8 mouse cellular contexts compared by ENCODE assay signal in the genomic region with DNA sequence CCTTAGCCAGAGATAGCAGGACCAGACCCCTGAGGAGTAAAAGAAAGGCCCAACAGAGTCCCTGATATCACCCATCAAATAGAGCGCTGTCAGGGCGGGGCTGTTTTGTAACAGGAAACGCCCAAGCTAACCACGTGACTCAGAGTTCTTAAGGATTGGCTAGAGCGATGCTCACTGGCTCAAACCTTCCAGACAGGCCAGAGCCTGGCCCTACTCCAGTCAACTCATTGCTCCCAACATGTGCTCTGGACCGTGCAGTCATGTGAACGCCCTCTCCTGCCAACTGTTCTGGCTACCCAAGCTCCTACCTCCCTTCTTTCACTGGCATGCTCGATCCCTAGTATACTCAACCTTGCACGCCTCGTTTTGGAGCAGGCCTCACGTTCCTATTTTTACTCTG.
DNase-seq lines count a peak whose midpoint lies in the region; ATAC-seq and TF ChIP-seq lines count a peak whose summit lies in the region.

No protein-coding gene starts in this region.

- H3K9ac ChIP-seq in embryonic facial prominence, embryonic 14.5 days (ENCODE audit: low read depth, low read length): no peak overlapping the region
- H3K9ac ChIP-seq in forebrain, embryonic 16.5 days (replicated peaks; ENCODE audit: low read depth, low read length): no peak overlapping the region
- H3K9ac ChIP-seq in hindbrain, postnatal 0 days (replicated peaks; ENCODE audit: low read length): no peak overlapping the region
- H3K9ac ChIP-seq in liver, postnatal 0 days (replicated peaks): no peak overlapping the region

- TF ChIP-seq EP300 in liver, postnatal 0 days (IDR thresholded peaks at IDR 0.05; ENCODE audit: low read depth): no peak

- no peak overlapping the region for H3K4me2 ChIP-seq in embryonic facial prominence, embryonic 14.5 days (ENCODE audit: low read depth, low read length)
- no peak overlapping the region for H3K4me2 ChIP-seq in forebrain, embryonic 16.5 days (ENCODE audit: low read length)
- H3K4me2 ChIP-seq in hindbrain, postnatal 0 days (ENCODE audit: low read depth, low read length): no peak overlapping the region
- H3K4me2 ChIP-seq in liver, postnatal 0 days (ENCODE audit: low read depth, low read length): peak overlapping the region; percentile 45

- no peak overlapping the region for H3K27ac ChIP-seq in embryonic facial prominence, embryonic 14.5 days (replicated peaks; ENCODE audit: low read depth, low read length)
- no peak overlapping the region for H3K27ac ChIP-seq in embryonic facial prominence, embryonic 10.5 days (replicated peaks)
- H3K27ac ChIP-seq in bone marrow macrophage, adult 2 months (ENCODE audit: insufficient read depth, low read depth, low read length): peak overlapping the region; percentile 65
- no peak overlapping the region for H3K27ac ChIP-seq in forebrain, embryonic 16.5 days (ENCODE audit: low read length)
- peak overlapping the region; percentile 45; the same call in 1 of the 2 replicates for H3K27ac ChIP-seq in hindbrain, postnatal 0 days
- peak overlapping the region; percentile 83 for H3K27ac ChIP-seq in liver, postnatal 0 days (ENCODE audit: low read depth)

- H3K27me3 ChIP-seq in embryonic facial prominence, embryonic 14.5 days (replicated peaks; ENCODE audit: control insufficient read depth, insufficient read depth, low read length): no peaks in the 10 kb centered on the region
- no peaks in the 10 kb centered on the region for H3K27me3 ChIP-seq in embryonic facial prominence, embryonic 10.5 days (replicated peaks; ENCODE audit: low read depth, poor library complexity, severe bottlenecking)
- H3K27me3 ChIP-seq in forebrain, embryonic 16.5 days (replicated peaks; ENCODE audit: control insufficient read depth, insufficient read depth, low read length): no peaks in the 10 kb centered on the region
- no peaks in the 10 kb centered on the region for H3K27me3 ChIP-seq in hindbrain, postnatal 0 days (ENCODE audit: insufficient read depth, low read length)
- H3K27me3 ChIP-seq in liver, postnatal 0 days (ENCODE audit: insufficient read depth, low read length): no peaks in the 10 kb centered on the region

- WGBS in embryonic facial prominence, embryonic 14.5 days: 77% methylated on average over 11 of the region's 11 CpGs
- 87% methylated on average over 11 of the region's 11 CpGs for WGBS in embryonic facial prominence, embryonic 10.5 days
- 68% methylated on average over 11 of the region's 11 CpGs for WGBS in forebrain, embryonic 16.5 days
- 45% methylated on average over 11 of the region's 11 CpGs for WGBS in hindbrain, postnatal 0 days
- WGBS in liver, postnatal 0 days (ENCODE audit: insufficient replicate concordance): 57% methylated on average over 11 of the region's 11 CpGs

- ATAC-seq in embryonic facial prominence, embryonic 14.5 days (ENCODE audit: low read depth): peak; percentile 54; the same call in 1 of the 2 replicates
- ATAC-seq in forebrain, embryonic 16.5 days: peak; percentile 68; the same call in 1 of the 2 replicates
- peak; percentile 91 for ATAC-seq in hindbrain, postnatal 0 days
- ATAC-seq in liver, postnatal 0 days: peak; percentile 82

- no peak for TF ChIP-seq POLR2A in bone marrow macrophage, adult 2 months (IDR thresholded peaks at IDR 0.05; ENCODE audit: borderline replicate concordance, low read depth, low read length)

- DNase-seq in embryonic facial prominence, embryonic 14.5 days (ENCODE audit: low spot score): peak; percentile 68
- DNase-seq in embryonic facial prominence, embryonic 10.5 days (ENCODE audit: low spot score): no peak
- peak; percentile 86 for DNase-seq in 3T3-L1 (ENCODE audit: low read depth, low spot score)
- DNase-seq in hindbrain, postnatal 0 days (ENCODE audit: low spot score): peak; percentile 90
- peak; percentile 78 for DNase-seq in liver, postnatal 0 days
- peak; percentile 68 for DNase-seq in telencephalon, adult 2 months (ENCODE audit: low read depth, low spot score)

- no peaks in the 10 kb centered on the region for H3K36me3 ChIP-seq in embryonic facial prominence, embryonic 14.5 days (ENCODE audit: control insufficient read depth, insufficient read depth, low read length)
- peaks cover 19% of the 10 kb centered on the region; the same call in 1 of the 2 replicates for H3K36me3 ChIP-seq in embryonic facial prominence, embryonic 10.5 days (replicated peaks)
- H3K36me3 ChIP-seq in forebrain, embryonic 16.5 days (ENCODE audit: control insufficient read depth, insufficient read depth): no peaks in the 10 kb centered on the region
- H3K36me3 ChIP-seq in hindbrain, postnatal 0 days (ENCODE audit: insufficient read depth, low read length): no peaks in the 10 kb centered on the region
- H3K36me3 ChIP-seq in liver, postnatal 0 days (replicated peaks; ENCODE audit: insufficient read depth, low read length): peaks cover 34% of the 10 kb centered on the region

- H3K9me3 ChIP-seq in embryonic facial prominence, embryonic 14.5 days (ENCODE audit: control insufficient read depth, low read length): no peaks in the 10 kb centered on the region
- H3K9me3 ChIP-seq in embryonic facial prominence, embryonic 10.5 days: no peaks in the 10 kb centered on the region
- H3K9me3 ChIP-seq in forebrain, embryonic 16.5 days (ENCODE audit: control insufficient read depth, low read length): no peaks in the 10 kb centered on the region
- no peaks in the 10 kb centered on the region for H3K9me3 ChIP-seq in hindbrain, postnatal 0 days (ENCODE audit: low read length)
- H3K9me3 ChIP-seq in liver, postnatal 0 days (ENCODE audit: low read length): no peaks in the 10 kb centered on the region

- no peak for TF ChIP-seq CTCF in bone marrow macrophage, adult 2 months (IDR thresholded peaks at IDR 0.05; ENCODE audit: low read depth, low read length)
- TF ChIP-seq CTCF in hindbrain, postnatal 0 days (IDR thresholded peaks at IDR 0.05; ENCODE audit: low read depth): no peak
- no peak for TF ChIP-seq CTCF in liver, postnatal 0 days (IDR thresholded peaks at IDR 0.05; ENCODE audit: low read depth)

- no peak overlapping the region for H3K4me3 ChIP-seq in embryonic facial prominence, embryonic 14.5 days (ENCODE audit: low read depth, low read length)
- H3K4me3 ChIP-seq in embryonic facial prominence, embryonic 10.5 days: no peak overlapping the region
- H3K4me3 ChIP-seq in bone marrow macrophage, adult 2 months (ENCODE audit: insufficient read depth, low read length): no peak overlapping the region
- no peak overlapping the region for H3K4me3 ChIP-seq in forebrain, embryonic 16.5 days (replicated peaks; ENCODE audit: low read length)
- H3K4me3 ChIP-seq in hindbrain, postnatal 0 days (ENCODE audit: low read length): no peak overlapping the region
- H3K4me3 ChIP-seq in liver, postnatal 0 days (ENCODE audit: low read depth, low read length): no peak overlapping the region

- peaks cover 7% of the 10 kb centered on the region for H3K4me1 ChIP-seq in embryonic facial prominence, embryonic 14.5 days (ENCODE audit: control insufficient read depth, insufficient read depth, low read length)
- H3K4me1 ChIP-seq in embryonic facial prominence, embryonic 10.5 days: peaks cover 42% of the 10 kb centered on the region
- H3K4me1 ChIP-seq in bone marrow macrophage, adult 2 months (ENCODE audit: control insufficient read depth, insufficient read depth, low read length): peaks cover 70% of the 10 kb centered on the region
- peaks cover 36% of the 10 kb centered on the region for H3K4me1 ChIP-seq in forebrain, embryonic 16.5 days (replicated peaks; ENCODE audit: control insufficient read depth, insufficient read depth, low read length)
- H3K4me1 ChIP-seq in hindbrain, postnatal 0 days (ENCODE audit: insufficient read depth, low read length): peaks cover 18% of the 10 kb centered on the region; the same call in 1 of the 2 replicates
- peaks cover 41% of the 10 kb centered on the region for H3K4me1 ChIP-seq in liver, postnatal 0 days (ENCODE audit: insufficient read depth)

Comparison
In these comparisons a context has a peak if more than half of its experiments do, and no peak if none do; other contexts are left out.
1. H3K27ac ChIP-seq: peak in bone marrow macrophage, adult 2 months (single experiment), hindbrain, postnatal 0 days (single experiment) and liver, postnatal 0 days (single experiment); none in embryonic facial prominence, embryonic 14.5 days (single experiment), embryonic facial prominence, embryonic 10.5 days (single experiment) and forebrain, embryonic 16.5 days (single experiment).
2. Peak in every context shown above with its lines, with median percentiles within 50 percentile points of each other: ATAC-seq.